Mouse (Mus musculus) 3T3-L1 (cell line): ENCODE results near the gene Palld.

Experiments used
- DNase-seq: peaks from one replicate; pipeline ENCODE4 v3.0.0-alpha.2; 2015; ENCODE audit warnings: low read depth, low spot score

Gene Palld

GRCm38 (mm10) chr8:61588336-61588735 is 314.2 kb downstream of the Palld start:
- no peak for DNase-seq

DNA sequence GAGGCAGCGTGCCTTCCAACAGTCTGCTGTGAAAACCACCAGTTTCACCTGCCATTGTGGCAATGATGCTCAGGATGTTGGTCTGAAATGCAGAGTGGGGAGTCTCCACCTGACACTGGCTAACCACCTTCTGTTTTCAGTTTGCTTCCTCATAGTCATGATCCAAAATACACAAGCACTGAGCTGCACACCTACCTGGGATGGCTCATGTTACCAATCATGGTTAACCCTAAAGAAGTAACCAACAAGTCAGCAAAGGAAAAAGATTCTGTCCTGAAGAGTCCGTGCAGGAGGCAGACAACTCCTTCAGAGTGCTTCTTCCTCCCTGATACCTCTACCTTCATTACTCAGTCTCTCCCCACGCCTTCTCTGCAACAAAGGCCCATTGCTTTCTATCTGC is 314.8 kb downstream of the Palld start:
- no peak for DNase-seq

GRCm38 (mm10) chr8:61586529-61586928 is 316.0 kb downstream of the Palld start:
- DNase-seq, result no peak

DNA sequence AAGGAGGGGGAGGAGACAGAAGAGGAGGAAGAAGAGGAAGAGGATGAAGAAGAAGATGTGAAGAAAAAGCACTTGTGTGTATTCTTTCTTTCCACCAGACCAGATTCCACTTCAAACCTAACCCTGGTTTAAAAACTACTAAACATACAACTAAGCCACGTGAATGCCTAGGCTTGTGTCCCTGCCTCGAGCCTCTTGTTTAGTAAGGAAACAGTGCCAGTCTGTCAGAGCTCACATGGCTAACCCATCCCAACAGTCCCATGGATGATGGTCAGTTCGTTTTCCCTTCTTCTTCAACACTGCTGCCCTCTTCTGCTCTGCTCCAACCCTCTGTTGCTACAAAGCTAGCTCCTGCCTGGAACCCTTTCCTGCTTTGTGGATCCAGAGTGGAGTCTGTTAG is 316.7 kb downstream of the Palld start:
- DNase-seq, result no peak

DNA sequence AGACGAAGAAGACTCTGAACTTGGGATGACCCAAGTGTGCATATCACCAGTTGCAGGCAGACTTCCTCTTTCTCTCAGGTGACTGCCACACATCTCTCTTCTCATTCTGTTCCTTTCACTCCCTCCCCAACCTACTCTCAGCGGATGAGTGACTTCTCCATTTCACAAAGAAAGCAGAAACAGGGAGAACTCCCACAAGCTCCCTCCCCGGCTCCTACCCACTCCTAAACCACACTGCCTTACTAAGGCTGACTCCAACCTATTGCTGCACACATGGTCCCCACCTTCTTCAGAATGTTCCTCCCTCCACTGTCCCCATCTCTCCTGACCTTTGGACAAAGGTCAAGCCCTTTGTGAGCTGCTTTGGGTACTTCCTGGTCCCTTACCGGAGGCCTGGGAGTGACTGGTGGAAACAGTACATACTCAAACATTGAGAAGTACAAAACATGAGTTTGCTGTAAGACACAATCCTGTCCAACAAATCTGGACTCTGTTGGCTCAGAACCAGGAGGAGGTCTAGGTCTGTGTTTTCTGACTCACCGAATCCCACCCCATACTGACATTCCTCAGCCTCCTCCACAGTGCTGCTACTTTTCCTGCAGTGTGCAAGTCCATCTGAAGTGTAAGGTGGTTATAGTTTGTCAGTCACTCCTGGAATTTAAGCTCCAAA is 317.6 kb downstream of the Palld start:
- peak; percentile 29 for DNase-seq

GRCm38 (mm10) chr8:61582547-61582946 is 319.9 kb downstream of the Palld start:
- peak; percentile 37 for DNase-seq

DNA sequence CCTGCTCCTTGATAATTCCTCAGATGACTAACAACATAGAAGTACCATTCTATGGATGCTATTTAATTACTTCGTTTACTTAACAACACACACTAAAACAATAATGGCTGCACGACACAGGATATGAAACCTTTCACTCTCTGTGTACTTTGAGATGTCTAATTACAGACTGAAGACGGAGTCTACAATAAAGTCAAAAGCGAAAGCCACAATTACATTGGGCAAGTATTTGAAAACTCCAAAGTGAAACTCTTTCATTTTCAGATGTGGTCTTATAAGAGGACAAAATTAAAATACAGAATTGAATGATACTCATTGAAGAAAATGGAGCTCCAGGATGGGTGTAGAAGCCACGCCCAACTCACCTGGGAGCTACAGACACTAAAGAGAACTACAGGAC is 321.2 kb downstream of the Palld start:
- DNase-seq, result no peak

- DNase-seq, result no peak
These were observed 322.7 kb downstream of the Palld start for GRCm38 (mm10) chr8:61579831-61580230.

DNA sequence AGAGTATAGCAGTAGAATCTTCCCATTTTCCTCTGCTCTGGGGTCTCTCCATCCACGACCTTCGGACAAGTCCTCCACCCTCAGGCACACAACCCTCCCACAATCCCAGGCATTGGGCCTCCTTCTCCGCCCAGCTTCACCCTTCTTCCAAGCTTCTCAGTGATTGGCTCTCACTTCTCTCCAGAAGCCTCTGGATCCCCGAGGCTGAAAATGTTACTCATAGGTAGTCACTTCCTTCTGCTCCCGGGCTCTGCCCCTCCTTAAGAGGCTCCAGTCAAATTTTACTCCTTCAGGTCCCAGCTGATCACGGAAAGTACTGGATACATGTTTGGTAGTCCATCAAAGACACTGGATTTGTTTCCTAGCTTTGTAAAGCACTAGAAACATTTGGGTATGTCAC is 323.7 kb downstream of the Palld start:
- peak; percentile 38 for DNase-seq

DNA sequence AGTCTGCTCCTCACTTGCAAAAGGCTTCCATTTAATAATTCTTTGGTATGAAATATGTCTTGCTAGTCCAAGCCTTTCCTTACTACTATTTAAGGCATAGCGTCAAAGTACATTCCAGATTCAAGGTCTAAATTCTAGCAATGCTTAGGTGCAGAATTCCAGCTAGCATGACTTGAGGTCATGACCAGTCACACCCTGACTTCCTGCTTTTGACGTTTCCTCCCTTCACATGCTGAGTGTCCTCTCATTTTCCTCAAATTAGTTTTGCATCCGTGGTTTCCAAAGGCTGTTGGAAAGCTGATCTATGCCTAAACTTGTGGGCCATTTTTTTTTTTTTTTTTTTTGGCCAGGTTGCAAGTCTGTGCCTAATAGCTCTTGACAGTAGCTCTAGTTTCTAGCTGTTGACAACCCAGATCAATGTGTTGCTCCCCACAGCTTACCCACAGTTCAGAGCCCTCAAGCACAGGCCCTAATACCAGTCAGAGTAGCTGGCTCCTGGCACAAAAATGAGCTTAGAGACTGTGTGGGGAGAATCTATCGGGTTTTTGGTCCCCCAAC is 327.3 kb downstream of the Palld start:
- DNase-seq, result peak; percentile 35

GRCm38 (mm10) chr8:61574526-61574925 is 328.0 kb downstream of the Palld start:
- DNase-seq, result no peak

DNA sequence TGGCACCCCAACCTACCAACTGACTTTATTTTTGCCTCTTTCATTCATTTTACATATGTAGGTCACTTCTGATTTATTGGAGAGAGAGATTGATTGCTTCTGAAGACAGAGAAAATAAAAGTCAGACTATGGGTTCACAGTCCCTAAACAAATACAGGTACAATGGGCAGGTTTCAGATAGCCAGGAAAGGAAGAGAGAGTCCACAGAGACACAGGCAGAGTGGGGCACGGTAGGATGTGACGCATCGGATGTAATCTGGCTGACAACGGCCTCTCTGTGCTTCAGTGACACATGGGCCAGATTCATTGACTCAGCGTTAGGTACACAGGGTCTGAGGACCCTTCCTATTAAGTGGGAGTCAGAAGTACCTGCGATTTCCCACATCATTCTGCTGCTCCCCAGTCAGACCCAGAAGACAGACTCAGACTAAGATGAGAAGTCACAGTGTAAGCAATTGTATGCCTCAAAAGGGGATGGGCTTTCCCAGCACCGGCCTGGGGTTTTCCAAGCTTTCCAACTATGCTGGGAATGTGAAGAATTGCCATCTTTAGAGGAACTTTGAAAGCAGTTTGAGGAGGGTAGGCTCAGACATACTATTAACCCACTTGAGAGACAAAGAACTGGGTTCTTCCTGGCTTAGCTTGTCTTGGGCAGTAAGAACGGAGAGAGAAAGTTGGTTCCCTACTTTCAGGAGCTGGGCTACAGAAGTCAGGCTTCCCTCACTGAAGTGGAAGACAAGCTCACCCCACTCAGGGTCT is 329.1 kb downstream of the Palld start:
- DNase-seq, result peak; percentile 28

DNA sequence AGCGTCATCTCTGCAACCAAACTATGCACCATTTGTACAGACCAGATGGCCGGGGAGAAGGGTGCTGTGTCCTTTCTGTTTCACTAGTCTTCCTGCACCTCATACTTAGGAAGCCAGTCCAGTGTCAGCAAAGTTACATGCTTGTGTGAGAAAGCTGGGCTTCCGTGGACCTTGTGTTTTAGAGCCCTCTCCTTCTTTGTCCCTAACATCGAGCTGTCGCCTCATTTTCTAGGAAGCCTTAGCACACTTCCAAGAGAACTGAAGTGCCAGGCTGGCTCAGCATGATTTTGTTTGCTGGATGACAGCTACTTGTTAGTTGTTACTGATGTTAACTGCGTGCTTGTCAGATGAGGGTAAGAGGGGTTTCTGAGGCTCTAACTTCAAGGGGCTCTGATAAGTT is 329.8 kb downstream of the Palld start:
- DNase-seq, result no peak

- no peak for DNase-seq
These were observed 331.9 kb downstream of the Palld start for GRCm38 (mm10) chr8:61570637-61571036.

GRCm38 (mm10) chr8:61569721-61570120 is 332.8 kb downstream of the Palld start:
- no peak for DNase-seq

DNA sequence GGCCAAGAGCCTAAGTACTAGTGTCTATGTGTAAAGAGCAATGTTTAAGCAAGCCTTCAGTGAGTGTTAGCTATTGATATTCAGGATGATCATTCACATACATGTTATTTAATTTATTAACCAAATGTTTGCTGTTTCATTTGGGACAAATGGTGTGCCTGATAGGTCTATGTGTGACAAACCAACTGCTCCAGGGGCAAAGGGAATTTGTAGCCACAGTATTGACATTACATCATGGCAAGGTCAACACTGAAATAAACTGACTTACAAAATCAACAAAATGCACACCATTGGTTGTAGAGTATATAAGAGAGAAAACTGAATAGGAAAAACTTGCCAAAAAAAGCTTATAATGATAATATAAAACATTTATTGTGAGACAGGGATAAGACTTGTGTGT is 333.3 kb downstream of the Palld start:
- no peak for DNase-seq

GRCm38 (mm10) chr8:61563378-61563777 is 339.1 kb downstream of the Palld start:
- no peak for DNase-seq

- no peak for DNase-seq
These were observed 339.9 kb downstream of the Palld start for GRCm38 (mm10) chr8:61562626-61563025.

DNA sequence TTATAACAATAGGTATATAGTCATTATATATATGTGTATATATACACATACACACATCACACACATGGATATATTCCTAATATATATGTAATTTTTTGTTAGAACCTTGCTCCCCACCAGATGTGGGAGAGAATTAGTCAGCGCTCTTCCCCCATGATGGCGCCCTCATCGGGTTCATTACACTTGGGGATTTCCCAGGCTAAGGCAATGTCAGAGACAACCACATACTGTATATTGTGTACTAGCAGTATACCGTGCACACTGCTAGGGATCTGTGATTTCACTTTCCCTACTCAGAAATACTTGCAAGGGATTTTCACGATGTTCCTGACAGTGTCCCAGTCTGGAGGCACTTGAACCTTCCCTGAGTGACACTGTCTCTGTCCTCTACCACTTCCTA is 341.3 kb downstream of the Palld start:
- no peak for DNase-seq

- DNase-seq, result no peak
These were observed 342.5 kb downstream of the Palld start for GRCm38 (mm10) chr8:61559979-61560378.

GRCm38 (mm10) chr8:61559450-61559849 is 343.0 kb downstream of the Palld start:
- DNase-seq, result no peak

DNA sequence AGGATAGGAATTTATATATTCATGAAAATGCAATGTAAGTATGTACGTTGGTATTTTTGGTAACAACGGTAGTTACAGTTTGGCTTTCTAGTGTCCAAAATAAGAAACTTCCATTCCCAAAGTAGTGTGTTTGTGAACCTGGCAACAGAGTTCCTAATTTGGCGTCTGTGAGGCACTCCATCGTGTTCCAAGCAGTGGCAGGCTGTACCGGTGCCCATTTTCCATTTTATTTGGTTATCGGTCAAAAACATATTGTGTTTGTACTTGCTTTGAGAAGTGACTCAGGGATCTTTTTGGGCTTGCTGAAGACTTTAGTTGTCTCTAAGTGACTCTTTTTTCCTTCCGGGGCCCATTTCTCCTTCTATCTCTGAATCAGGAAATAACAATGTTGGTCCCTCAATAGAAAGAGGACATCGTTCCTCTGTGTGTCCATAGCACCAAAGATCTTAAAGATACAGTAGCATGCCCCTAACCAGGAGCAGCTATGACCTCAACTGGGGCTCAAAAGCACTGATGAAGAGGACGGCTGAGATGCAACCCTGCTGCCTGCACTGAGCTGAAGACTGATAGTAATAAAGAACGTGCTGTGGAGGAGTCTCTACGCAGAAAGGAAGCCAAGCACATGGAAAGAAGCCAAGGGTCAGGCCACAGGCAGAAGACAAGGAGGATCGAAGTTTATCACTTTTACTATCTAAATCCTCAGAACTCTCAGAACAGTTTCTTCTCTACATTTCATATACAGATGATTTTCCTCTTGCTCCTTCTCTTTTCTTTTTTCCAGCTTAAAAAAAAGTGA is 344.2 kb downstream of the Palld start:
- no peak for DNase-seq
